Mouse (Mus musculus) thymus, adult 2 months (tissue): ENCODE measurements at regions not wholly inside any gene's neighbourhood (a gene's known extent, or its start where the extent isn't known, plus 50 kb on each side); places are given as distances from the start of the nearest gene placed in this dataset.

Experiments used
- DNase-seq: peaks from one replicate; pipeline ENCODE4 v3.0.0; 2021
- H3K27ac ChIP-seq: fragments of 200-500 bp; 2 replicates; pipeline ENCODE4 v1.5.1; 2012; ENCODE audit warnings: low read length, control low read depth; ENCODE audit not compliant: control insufficient read depth, insufficient read depth
- H3K27me3 ChIP-seq: fragments of 200-500 bp; 2 replicates; pipeline ENCODE4 v1.6.1; 2012; ENCODE audit warnings: mild to moderate bottlenecking, low read length, moderate library complexity, mixed read lengths; ENCODE audit not compliant: control insufficient read depth, insufficient read depth
- H3K36me3 ChIP-seq: fragments of 200-500 bp; 2 replicates; pipeline ENCODE4 v1.6.1; 2012; ENCODE audit warnings: mild to moderate bottlenecking, low read length, moderate library complexity; ENCODE audit not compliant: control insufficient read depth, insufficient read depth
- H3K4me1 ChIP-seq: fragments of 200-500 bp; replicated peaks from 2 replicates; pipeline ENCODE4 v1.6.1; 2012; ENCODE audit warnings: low read length; ENCODE audit not compliant: control insufficient read depth, insufficient read depth
- H3K4me3 ChIP-seq: fragments of 200-500 bp; 2 replicates; pipeline ENCODE4 v1.5.1; 2012; ENCODE audit warnings: mild to moderate bottlenecking, low read length, control low read depth, moderate library complexity; ENCODE audit not compliant: control insufficient read depth, insufficient read depth
- CTCF ChIP-seq: fragments of 200-500 bp; IDR thresholded peaks from 2 replicates; pipeline ENCODE4 v1.5.1; 2012; ENCODE audit warnings: mild to moderate bottlenecking, control low read depth, low read length, moderate library complexity, borderline replicate concordance; ENCODE audit not compliant: control insufficient read depth, poor library complexity, insufficient read depth; ENCODE audit errors: extremely low read depth
- POLR2A ChIP-seq: fragments of 200-500 bp; IDR thresholded peaks from 2 replicates; pipeline ENCODE4 v1.6.1; 2012; ENCODE audit warnings: mild to moderate bottlenecking, low read length, control low read depth, moderate library complexity; ENCODE audit not compliant: control insufficient read depth, poor library complexity, insufficient read depth; ENCODE audit errors: extremely low read depth
- WGBS: fragments of 180-500 bp; shearing (Covaris S2); methylation state at CpG from one replicate; pipeline ENCODE4 v1.1.7; 2018; 5-methylcytosine and 5-hydroxymethylcytosine counted together

- no peaks in the 10 kb centered on the region for H3K4me1 ChIP-seq
- DNase-seq: no peak
- no peak overlapping the region for H3K27ac ChIP-seq
- 96% methylated on average over 7 of the region's 7 CpGs for WGBS
- no peak for TF ChIP-seq CTCF
- TF ChIP-seq POLR2A: no peak
- no peaks in the 10 kb centered on the region for H3K36me3 ChIP-seq
- no peak overlapping the region for H3K4me3 ChIP-seq
- no peaks in the 10 kb centered on the region for H3K27me3 ChIP-seq
Measured at GRCm38 (mm10) chr5:75266111-75266676, 114.1 kb downstream of the Pdgfra start.

DNA sequence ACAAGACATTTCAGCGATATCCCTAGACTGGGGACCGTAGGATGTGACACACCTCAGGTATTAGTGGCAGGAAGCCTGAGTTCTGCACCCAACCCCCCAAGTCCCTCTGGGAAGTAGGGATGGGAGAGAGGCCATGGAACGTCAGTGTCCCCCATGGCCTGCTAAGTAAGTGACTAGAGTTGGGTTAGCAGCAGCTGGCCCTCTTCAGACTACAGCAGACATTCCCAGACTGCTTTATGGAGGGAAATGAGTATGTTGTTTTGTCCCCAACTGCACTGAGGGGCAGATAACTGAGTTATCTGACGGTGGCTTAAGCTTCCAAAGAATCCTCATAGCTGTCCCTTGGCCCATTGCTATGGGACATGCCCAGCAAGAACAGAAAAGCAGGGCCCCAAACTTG is 114.8 kb downstream of the Pdgfra start:
- Histone ChIP-seq H3K4me3 (no peak overlapping the region), H3K27ac (no peak overlapping the region), H3K36me3 (no peaks in the 10 kb centered on the region), H3K27me3 (no peaks in the 10 kb centered on the region), H3K4me1 (no peaks in the 10 kb centered on the region)
- TF ChIP-seq POLR2A: no peak
- TF ChIP-seq CTCF: no peak
- DNase-seq: no peak
- WGBS: 94% methylated on average over 4 of the region's 4 CpGs

DNA sequence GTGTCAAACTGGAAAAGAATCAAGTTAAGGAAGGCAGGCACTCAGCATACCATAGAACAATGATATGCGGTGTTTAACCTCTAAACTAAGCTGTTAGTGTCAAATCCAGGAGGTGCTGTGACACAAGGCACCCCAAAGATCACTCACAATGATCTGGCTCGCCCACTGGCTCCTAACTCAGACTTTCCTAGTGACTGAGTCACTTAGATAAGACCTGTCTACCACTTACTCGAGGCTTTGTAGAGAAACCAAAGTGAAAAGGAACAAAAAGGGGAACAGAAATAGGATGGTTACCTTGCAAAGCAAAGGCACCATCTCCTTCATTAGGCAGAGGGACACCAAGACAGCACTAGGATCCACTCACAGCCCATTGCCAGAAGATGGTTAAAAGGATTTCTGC is 115.7 kb downstream of the Pdgfra start:
- no peaks in the 10 kb centered on the region for H3K4me1 ChIP-seq
- H3K36me3 ChIP-seq: no peaks in the 10 kb centered on the region
- H3K27me3 ChIP-seq: no peaks in the 10 kb centered on the region
- no peak for DNase-seq
- no peak overlapping the region for H3K27ac ChIP-seq
- TF ChIP-seq CTCF: no peak
- TF ChIP-seq POLR2A: no peak
- WGBS: 58% methylated on average over 3 of the region's 3 CpGs
- H3K4me3 ChIP-seq: no peak overlapping the region

DNA sequence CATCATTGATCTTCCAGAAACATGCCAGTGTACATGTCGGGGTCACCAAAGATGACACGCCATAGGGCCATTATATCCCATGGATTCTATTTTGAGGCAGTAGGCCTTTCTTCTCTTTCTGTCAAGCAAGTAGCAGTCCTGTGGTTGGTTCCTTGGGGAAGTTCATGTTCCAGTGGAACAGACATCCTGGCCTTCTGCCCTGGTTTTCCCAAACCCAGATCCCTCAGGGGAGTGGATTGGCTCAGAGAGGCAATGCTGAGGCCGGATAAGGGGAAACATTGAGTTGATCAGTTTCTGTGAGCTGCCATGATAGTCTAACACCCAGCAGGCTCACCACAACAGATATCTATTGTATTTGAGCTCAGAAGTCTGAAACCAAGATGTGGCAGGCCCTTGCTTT is 125.9 kb downstream of the Pdgfra start:
- TF ChIP-seq POLR2A (no peak), CTCF (no peak)
- Histone ChIP-seq H3K27me3 (no peaks in the 10 kb centered on the region), H3K4me3 (no peak overlapping the region), H3K4me1 (no peaks in the 10 kb centered on the region), H3K36me3 (no peaks in the 10 kb centered on the region), H3K27ac (no peak overlapping the region)
- DNase-seq: no peak
- WGBS: 96% methylated on average over 3 of the region's 3 CpGs

DNA sequence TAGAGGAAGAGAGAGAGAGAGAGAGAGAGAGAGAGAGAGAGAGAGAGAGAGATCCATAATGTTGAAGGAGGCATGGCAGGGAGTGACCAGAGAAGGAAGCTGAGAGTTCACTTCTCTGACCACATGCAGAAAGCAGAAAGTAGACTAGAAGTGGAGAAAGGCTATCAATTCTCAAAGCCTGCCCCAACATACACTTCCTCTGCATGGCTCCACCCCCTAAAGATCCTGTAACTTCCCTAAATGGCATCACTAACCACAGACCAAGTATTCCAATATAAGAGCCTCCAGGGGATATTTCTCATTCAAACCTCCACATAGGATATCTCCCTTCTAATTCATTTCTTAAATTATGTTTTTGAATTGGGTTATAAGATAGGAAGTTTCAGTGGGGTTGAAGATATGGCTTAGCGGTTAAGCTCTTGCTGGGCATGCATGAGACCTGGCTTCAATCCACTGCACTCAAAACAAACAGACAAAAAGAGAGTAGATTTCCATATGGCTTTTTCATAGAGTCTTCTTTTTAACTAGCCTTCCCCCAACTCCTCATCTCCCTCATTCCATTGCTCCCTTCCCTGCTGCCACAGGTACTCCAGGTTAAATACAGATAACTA is 127.6 kb downstream of the Pdgfra start:
- no peak for DNase-seq
- Histone ChIP-seq H3K4me1 (no peaks in the 10 kb centered on the region), H3K36me3 (no peaks in the 10 kb centered on the region), H3K27ac (no peak overlapping the region), H3K4me3 (no peak overlapping the region), H3K27me3 (no peaks in the 10 kb centered on the region)
- TF ChIP-seq POLR2A (no peak), CTCF (no peak)
- 57% methylated on average over 1 of the region's 1 CpGs for WGBS

GRCm38 (mm10) chr5:75280698-75281097 is 128.6 kb downstream of the Pdgfra start:
- no peak for DNase-seq
- Histone ChIP-seq H3K4me3 (no peak overlapping the region), H3K27ac (no peak overlapping the region), H3K27me3 (no peaks in the 10 kb centered on the region), H3K36me3 (no peaks in the 10 kb centered on the region), H3K4me1 (peaks cover 7% of the 10 kb centered on the region)
- 23% methylated on average over 3 of the region's 3 CpGs for WGBS
- TF ChIP-seq POLR2A: no peak
- TF ChIP-seq CTCF: no peak
